Mouse (Mus musculus): ENCODE results near the gene Vipas39. TPM values are rescaled to one million over a fixed set of nuclear protein-coding genes. Genes with fewer than 3 reads are reported as not detected.
A peak's percentile ranks its signal among the peaks of the same experiment; 100 is the strongest.

The Vipas39 gene
- polyA plus RNA-seq, 1 experiment from 2014 or later = 62.1 TPM

- 29% methylated on average over 11 of the region's 11 CpGs for WGBS
- peak overlapping the region; percentile 74 for H3K4me2 ChIP-seq (replicated peaks)
- no peaks in the 10 kb centered on the region for H3K27me3 ChIP-seq
- H3K4me3 ChIP-seq = peak overlapping the region; percentile 57
- no peaks in the 10 kb centered on the region for H3K9me3 ChIP-seq
- ATAC-seq (ENCODE audit: low FRiP score, low read depth) = no peak
- peak overlapping the region; percentile 69 for H3K27ac ChIP-seq (replicated peaks)
- H3K4me1 ChIP-seq = peaks cover 22% of the 10 kb centered on the region
- peaks cover 42% of the 10 kb centered on the region for H3K36me3 ChIP-seq
- peak overlapping the region; percentile 85 for H3K9ac ChIP-seq (replicated peaks)
Observed at GRCm38 (mm10) chr12:87265444-87265843, 612 bp downstream of the Vipas39 start.

GRCm38 (mm10) chr12:87260562-87260961, 5.5 kb downstream of the Vipas39 start:
- Histone ChIP-seq H3K9me3 (no peaks in the 10 kb centered on the region), H3K4me1 (peaks cover 6% of the 10 kb centered on the region), H3K4me3 (no peak overlapping the region), H3K27ac (replicated peaks) (no peak overlapping the region), H3K9ac (replicated peaks) (no peak overlapping the region), H3K4me2 (replicated peaks) (no peak overlapping the region), H3K27me3 (no peaks in the 10 kb centered on the region), H3K36me3 (peaks cover 71% of the 10 kb centered on the region)
- WGBS = 97% methylated on average over 8 of the region's 8 CpGs
- ATAC-seq (ENCODE audit: low FRiP score, low read depth) = no peak

DNA sequence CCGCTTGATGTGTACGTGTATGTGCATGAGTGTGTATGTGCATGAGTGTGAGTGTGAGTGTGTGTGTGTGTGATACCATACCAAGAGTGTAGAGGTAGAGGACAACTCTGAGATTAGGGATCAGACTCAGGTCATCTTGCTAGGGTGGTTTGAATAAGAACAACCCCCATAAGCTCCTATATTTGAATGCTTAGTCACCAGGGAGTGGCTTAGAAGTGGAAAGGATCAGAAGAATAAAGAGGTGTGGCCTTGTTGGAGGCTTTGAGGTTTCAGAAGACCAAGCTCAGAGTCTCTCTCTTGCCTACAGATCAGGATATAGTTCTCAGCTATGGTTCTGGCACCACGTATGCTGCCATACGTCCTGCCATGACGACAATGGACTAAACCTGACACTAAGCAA, 9.4 kb downstream of the Vipas39 start:
- H3K9ac ChIP-seq (replicated peaks) = no peak overlapping the region
- H3K4me2 ChIP-seq (replicated peaks) = no peak overlapping the region
- H3K4me3 ChIP-seq = no peak overlapping the region
- H3K36me3 ChIP-seq = peaks cover 91% of the 10 kb centered on the region
- H3K9me3 ChIP-seq = no peaks in the 10 kb centered on the region
- H3K27ac ChIP-seq (replicated peaks) = no peak overlapping the region
- 97% methylated on average over 5 of the region's 5 CpGs for WGBS
- no peak for ATAC-seq (ENCODE audit: low FRiP score, low read depth)
- H3K4me1 ChIP-seq = no peaks in the 10 kb centered on the region
- no peaks in the 10 kb centered on the region for H3K27me3 ChIP-seq

GRCm38 (mm10) chr12:87253878-87254277, 12.2 kb downstream of the Vipas39 start:
- WGBS = 90% methylated on average over 6 of the region's 6 CpGs

GRCm38 (mm10) chr12:87250161-87250560, 15.9 kb downstream of the Vipas39 start:
- Histone ChIP-seq H3K4me2 (replicated peaks) (no peak overlapping the region), H3K36me3 (peaks cover 90% of the 10 kb centered on the region), H3K27me3 (no peaks in the 10 kb centered on the region), H3K9me3 (no peaks in the 10 kb centered on the region), H3K4me3 (no peak overlapping the region), H3K9ac (replicated peaks) (no peak overlapping the region), H3K4me1 (no peaks in the 10 kb centered on the region), H3K27ac (replicated peaks) (no peak overlapping the region)
- no peak for ATAC-seq (ENCODE audit: low FRiP score, low read depth)
- WGBS = 95% methylated on average over 6 of the region's 6 CpGs

More at GRCm38 (mm10) chr12:87253878-87254277, 12.2 kb downstream of the Vipas39 start:
- Histone ChIP-seq H3K9ac (replicated peaks) (no peak overlapping the region), H3K27ac (replicated peaks) (no peak overlapping the region), H3K9me3 (no peaks in the 10 kb centered on the region), H3K4me2 (replicated peaks) (no peak overlapping the region), H3K4me1 (no peaks in the 10 kb centered on the region), H3K27me3 (no peaks in the 10 kb centered on the region), H3K36me3 (peaks cover 96% of the 10 kb centered on the region), H3K4me3 (no peak overlapping the region)
- no peak for ATAC-seq (ENCODE audit: low FRiP score, low read depth)

DNA sequence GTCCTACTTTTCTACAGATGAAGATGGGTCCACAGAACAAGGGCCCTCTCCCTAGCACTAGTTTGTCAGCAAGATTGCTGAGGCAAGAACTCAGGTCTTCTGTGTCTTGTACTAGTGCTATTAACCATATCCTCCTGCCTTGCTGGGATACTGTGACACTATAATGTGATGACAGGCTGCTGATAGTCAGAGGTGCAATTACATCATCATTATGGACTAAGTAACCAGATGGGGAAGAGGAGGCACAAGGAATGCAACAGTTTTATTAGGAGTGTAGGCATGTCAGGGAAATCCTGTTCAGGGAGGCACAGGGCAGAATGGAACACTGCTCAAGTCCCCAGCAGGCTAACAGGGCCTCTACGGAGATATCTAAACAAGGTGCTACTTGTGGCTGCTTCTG, 27.4 kb downstream of the Vipas39 start, which contains the start of gene Noxred1:
TSS of gene Noxred1 (minus strand) at position 101 of the 400 bp plus-strand sequence.
- no peaks in the 10 kb centered on the region for H3K27me3 ChIP-seq
- no peak within 1 kb of the TSS for H3K4me2 ChIP-seq (replicated peaks)
- 100% methylated on average over 1 of the region's 1 CpGs for WGBS
- no peaks in the 10 kb centered on the region for H3K4me1 ChIP-seq
- H3K27ac ChIP-seq (replicated peaks) = no peak within 1 kb of the TSS
- H3K9me3 ChIP-seq = no peaks in the 10 kb centered on the region
- ATAC-seq (ENCODE audit: low FRiP score, low read depth) = no peak
- H3K4me3 ChIP-seq = no peak within 1 kb of the TSS
- peaks cover 49% of the 10 kb centered on the region for H3K36me3 ChIP-seq
- no peak within 1 kb of the TSS for H3K9ac ChIP-seq (replicated peaks)

GRCm38 (mm10) chr12:87236882-87237483, 29.1 kb downstream of the Vipas39 start:
- Histone ChIP-seq H3K27ac (replicated peaks) (no peak overlapping the region), H3K4me3 (no peak overlapping the region), H3K36me3 (peaks cover 40% of the 10 kb centered on the region), H3K4me2 (replicated peaks) (no peak overlapping the region), H3K9ac (replicated peaks) (no peak overlapping the region), H3K27me3 (no peaks in the 10 kb centered on the region), H3K4me1 (no peaks in the 10 kb centered on the region), H3K9me3 (no peaks in the 10 kb centered on the region)
- 88% methylated on average over 5 of the region's 5 CpGs for WGBS
- no peak for ATAC-seq (ENCODE audit: low FRiP score, low read depth)

DNA sequence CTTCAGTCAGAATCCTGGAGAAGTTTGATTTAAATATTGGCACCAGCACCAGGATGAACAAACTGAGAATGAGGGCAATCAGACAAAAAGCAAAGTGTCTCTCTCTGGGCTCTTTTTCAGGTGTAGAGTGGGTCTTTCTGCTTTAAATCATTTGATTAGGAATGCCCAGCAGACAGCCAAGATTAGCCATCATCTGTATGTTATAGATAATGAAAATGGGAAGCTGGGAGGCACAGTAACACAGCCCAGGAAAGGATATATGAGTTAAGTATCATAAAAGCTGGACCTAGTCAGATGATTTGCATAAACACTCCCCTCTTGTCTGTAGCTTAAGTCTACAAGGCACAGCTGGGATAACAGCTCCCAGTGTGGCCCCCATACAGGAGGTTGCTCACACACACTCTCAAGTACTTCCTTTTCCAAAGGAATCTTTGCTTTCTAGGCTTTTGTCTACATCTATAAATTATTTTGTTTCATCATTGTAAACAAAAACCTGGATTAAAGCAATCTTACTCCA, 35.6 kb downstream of the Vipas39 start:
- no peak overlapping the region; the same call in 1 of the 2 replicates for H3K9ac ChIP-seq (replicated peaks)
- ATAC-seq (ENCODE audit: low FRiP score, low read depth) = no peak
- no peak overlapping the region for H3K27ac ChIP-seq (replicated peaks)
- 0 out of 2 replicates have a peak, but pooled peaks cover 3% of the 10 kb centered on the region for H3K36me3 ChIP-seq
- H3K4me2 ChIP-seq (replicated peaks) = no peak overlapping the region
- H3K4me3 ChIP-seq = no peak overlapping the region
- H3K9me3 ChIP-seq = no peaks in the 10 kb centered on the region
- H3K27me3 ChIP-seq = no peaks in the 10 kb centered on the region
- no peaks in the 10 kb centered on the region for H3K4me1 ChIP-seq

GRCm38 (mm10) chr12:87229633-87230032, 36.4 kb downstream of the Vipas39 start:
- no peak overlapping the region for H3K4me2 ChIP-seq (replicated peaks)
- 0 out of 2 replicates have a peak, but pooled peaks cover 3% of the 10 kb centered on the region for H3K36me3 ChIP-seq
- no peaks in the 10 kb centered on the region for H3K9me3 ChIP-seq
- no peak overlapping the region for H3K9ac ChIP-seq (replicated peaks)
- H3K27me3 ChIP-seq = no peaks in the 10 kb centered on the region
- no peaks in the 10 kb centered on the region for H3K4me1 ChIP-seq
- no peak for ATAC-seq (ENCODE audit: low FRiP score, low read depth)
- WGBS = 94% methylated on average over 2 of the region's 2 CpGs
- H3K27ac ChIP-seq (replicated peaks) = no peak overlapping the region
- H3K4me3 ChIP-seq = no peak overlapping the region

DNA sequence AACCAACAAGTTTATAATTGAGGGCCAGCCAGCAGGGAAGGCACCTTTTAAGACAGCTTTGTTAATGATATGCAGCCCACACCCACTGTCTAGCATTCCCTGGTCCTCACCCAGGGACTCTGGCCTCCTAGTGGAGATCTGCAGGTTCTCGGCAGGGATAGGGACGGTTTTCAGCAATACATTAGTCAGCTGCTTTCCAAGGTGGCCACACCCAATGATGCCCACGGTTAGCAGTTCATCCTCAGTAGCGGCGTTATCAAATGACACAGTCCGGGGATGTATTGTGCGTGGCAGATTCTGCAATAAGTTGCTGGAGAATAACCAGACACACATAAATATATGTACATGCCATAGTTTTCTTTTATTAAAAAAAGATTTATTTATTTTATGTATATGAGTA, 39.3 kb downstream of the Vipas39 start:
- Histone ChIP-seq H3K4me2 (replicated peaks) (no peak overlapping the region), H3K36me3 (0 out of 2 replicates have a peak, but pooled peaks cover 3% of the 10 kb centered on the region), H3K27ac (replicated peaks) (no peak overlapping the region), H3K9ac (replicated peaks) (no peak overlapping the region), H3K4me1 (no peaks in the 10 kb centered on the region), H3K9me3 (no peaks in the 10 kb centered on the region), H3K27me3 (no peaks in the 10 kb centered on the region), H3K4me3 (no peak overlapping the region)
- WGBS = 80% methylated on average over 7 of the region's 7 CpGs
- no peak for ATAC-seq (ENCODE audit: low FRiP score, low read depth)

GRCm38 (mm10) chr12:87224950-87225349, 41.1 kb downstream of the Vipas39 start:
- Histone ChIP-seq H3K9me3 (no peaks in the 10 kb centered on the region), H3K4me1 (no peaks in the 10 kb centered on the region), H3K36me3 (0 out of 2 replicates have a peak, but pooled peaks cover 3% of the 10 kb centered on the region), H3K9ac (replicated peaks) (no peak overlapping the region), H3K4me2 (replicated peaks) (no peak overlapping the region), H3K27ac (replicated peaks) (no peak overlapping the region), H3K4me3 (no peak overlapping the region), H3K27me3 (no peaks in the 10 kb centered on the region)
- no peak for ATAC-seq (ENCODE audit: low FRiP score, low read depth)
- 67% methylated on average over 10 of the region's 10 CpGs for WGBS

- WGBS = 74% methylated on average over 7 of the region's 7 CpGs
- Histone ChIP-seq H3K36me3 (no peaks in the 10 kb centered on the region), H3K9ac (replicated peaks) (no peak overlapping the region), H3K4me2 (replicated peaks) (no peak overlapping the region), H3K4me3 (no peak overlapping the region), H3K27me3 (no peaks in the 10 kb centered on the region), H3K4me1 (no peaks in the 10 kb centered on the region), H3K9me3 (no peaks in the 10 kb centered on the region), H3K27ac (replicated peaks) (no peak overlapping the region)
- ATAC-seq (ENCODE audit: low FRiP score, low read depth) = no peak
Observed at GRCm38 (mm10) chr12:87219362-87219761, 46.7 kb downstream of the Vipas39 start.

- Histone ChIP-seq H3K36me3 (no peaks in the 10 kb centered on the region), H3K4me1 (no peaks in the 10 kb centered on the region), H3K4me2 (replicated peaks) (no peak overlapping the region), H3K9ac (replicated peaks) (no peak overlapping the region), H3K27me3 (no peaks in the 10 kb centered on the region), H3K27ac (replicated peaks) (no peak overlapping the region), H3K4me3 (no peak overlapping the region), H3K9me3 (no peaks in the 10 kb centered on the region)
- no peak for ATAC-seq (ENCODE audit: low FRiP score, low read depth)
Observed at GRCm38 (mm10) chr12:87217596-87217995, 48.5 kb downstream of the Vipas39 start.
